Mouse (Mus musculus) heart, postnatal 25 days (tissue): ENCODE measurements around the gene Dnase1l2. TPM values are rescaled to one million over a fixed set of nuclear protein-coding genes. Genes with fewer than 3 reads are reported as not detected.
"Not testable (repeated sequence)": the region's sequence is repeated elsewhere in the genome, so short reads cannot be mapped to it uniquely, and the experiment has no call there.

Source experiments
- DNase-seq: peaks from one replicate; pipeline ENCODE4 v3.0.0; 2022; ENCODE audit warnings: low spot score
- intact Hi-C: fragments of 180-260 bp; cut with DNase I; formaldehyde crosslinking; loops from one replicate; pipeline ENCODE4 v1.15.1; 2025
- total RNA-seq, 2 experiments: library from RNA; stranded (reverse); gene quantifications; 2 replicates each; pipeline ENCODE4 v1.2.3; 2021

Dnase1l2 gene
- total RNA-seq, 2 experiments from 2014 or later = 0.78 to 1.2 TPM

DNA sequence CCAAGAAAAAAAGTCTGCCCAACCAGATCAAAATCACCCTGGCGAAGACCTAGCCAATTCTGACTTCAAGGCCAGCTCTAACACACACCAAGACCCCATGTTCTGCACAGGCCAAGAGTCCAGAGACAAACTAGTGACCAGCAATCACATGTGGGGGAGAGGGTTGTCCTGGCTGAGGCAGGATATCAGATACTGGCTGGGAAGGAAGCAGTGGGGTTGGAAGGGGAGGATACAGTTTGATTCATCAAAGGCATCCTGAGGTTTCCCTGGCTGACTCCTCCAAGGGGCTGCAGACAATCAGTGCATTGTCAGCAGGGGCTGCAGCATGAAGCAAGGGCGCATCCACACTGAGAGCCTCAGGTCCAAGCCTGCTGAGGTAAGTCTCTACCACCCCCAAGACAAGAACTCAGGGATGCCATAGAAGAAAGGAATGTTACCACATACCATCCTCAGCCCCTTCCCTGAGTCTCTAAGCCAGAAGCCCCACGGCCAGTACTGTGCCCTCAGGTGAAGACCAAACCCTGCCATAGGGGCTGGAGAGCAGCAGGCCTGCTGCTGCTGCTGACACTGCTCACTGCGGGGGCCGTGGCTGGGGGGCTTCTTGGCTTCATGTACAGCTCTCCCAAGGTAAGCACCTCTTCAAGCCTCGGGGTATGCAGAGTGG is 30.8 kb upstream of the Dnase1l2 start, which contains the start of gene Bricd5:
Gene Bricd5 (plus strand): TSS at position 273 of the 664 bp plus-strand sequence.
- intact Hi-C loops = no loop called here
- no peak for DNase-seq

DNA sequence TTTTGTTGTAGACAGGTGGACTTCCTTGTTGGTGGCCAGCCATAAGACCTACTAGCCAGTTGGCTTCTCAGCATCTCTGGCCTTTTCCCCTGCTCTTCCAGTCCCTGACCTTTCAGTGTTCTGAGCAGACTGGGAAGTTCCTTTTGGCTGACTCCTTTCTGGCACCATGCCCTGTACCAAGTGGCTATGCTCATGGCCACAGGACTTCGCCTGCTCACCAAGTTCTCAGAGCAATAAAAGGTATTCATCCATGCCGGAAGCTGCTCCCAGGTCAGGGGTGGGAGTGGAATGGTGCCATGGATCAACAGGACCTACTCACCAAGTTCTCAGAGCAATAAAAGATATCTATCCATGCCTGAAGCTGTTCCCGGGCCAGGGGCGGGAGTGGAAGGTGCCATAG is 29.6 kb upstream of the Dnase1l2 start:
- intact Hi-C loops = no loop called here
- DNase-seq = no peak

DNA sequence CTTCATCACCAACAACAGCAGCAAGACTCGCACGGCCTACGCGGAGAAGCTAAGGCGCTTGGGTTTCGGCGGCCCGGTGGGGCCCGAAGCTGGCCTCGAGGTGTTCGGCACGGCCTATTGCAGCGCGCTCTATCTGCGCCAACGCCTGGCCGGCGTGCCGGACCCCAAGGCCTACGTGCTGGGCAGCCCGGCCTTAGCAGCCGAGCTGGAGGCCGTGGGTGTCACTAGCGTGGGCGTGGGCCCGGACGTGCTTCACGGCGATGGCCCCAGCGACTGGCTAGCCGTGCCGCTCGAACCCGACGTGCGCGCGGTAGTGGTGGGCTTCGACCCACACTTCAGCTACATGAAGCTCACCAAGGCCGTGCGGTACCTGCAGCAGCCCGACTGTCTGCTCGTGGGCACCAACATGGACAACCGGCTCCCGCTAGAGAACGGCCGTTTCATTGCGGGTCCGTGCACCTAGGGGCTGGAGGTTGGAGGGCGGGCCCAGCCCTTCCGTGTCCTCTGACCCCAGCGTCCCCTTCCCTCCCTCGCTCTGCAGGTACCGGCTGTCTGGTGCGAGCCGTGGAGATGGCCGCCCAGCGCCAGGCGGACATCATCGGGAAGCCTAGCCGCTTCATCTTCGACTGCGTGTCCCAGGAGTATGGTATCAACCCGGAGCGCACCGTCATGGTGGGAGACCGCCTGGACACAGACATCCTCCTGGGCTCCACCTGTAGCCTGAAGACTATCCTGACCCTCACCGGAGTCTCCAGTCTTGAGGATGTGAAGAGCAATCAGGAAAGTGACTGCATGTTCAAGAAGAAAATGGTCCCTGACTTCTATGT is 28.0 kb upstream of the Dnase1l2 start:
- no peak for DNase-seq
- intact Hi-C loops = no loop called here

DNA sequence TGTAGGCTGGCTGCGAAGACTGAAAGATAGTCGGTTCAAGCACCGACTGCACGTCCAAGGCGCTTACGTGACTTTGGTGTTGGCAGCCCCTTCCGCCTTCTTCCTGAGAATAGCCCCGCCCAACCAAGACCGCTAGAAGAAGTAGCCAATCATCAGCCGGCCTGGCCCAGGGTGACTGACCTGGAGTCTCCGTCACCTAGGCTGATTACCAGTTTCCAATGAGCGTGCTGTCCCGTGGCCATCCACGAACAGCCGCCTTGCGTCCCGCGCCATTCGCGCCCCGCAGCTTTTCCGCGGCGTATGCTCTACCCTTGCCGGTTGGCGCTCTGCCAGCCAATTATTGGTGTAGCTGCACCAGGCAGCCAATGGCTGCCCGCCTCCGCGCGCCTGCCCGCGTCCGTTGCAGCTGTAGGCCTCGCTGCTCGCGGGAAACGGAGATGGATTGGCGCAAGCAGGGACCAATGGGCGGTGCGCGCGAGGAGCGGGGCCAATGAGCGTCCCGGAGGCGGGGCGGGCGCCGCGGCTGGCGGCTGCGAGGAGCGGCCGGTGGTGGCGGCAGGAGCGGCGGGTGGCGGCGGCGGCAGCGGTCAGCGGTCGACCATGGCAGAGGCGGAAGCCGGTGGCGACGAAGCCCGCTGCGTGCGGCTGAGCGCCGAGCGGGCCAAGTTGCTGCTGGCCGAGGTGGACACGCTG is 27.2 kb upstream of the Dnase1l2 start, which contains the start of the genes E4f1 and Pgp:
Gene E4f1 (minus strand): TSS at position 404 of the 693 bp plus-strand sequence.
Gene Pgp (plus strand): TSS at position 483 of the 693 bp plus-strand sequence.
- intact Hi-C loops = no loop called here
- peak; percentile 98 for DNase-seq

DNA sequence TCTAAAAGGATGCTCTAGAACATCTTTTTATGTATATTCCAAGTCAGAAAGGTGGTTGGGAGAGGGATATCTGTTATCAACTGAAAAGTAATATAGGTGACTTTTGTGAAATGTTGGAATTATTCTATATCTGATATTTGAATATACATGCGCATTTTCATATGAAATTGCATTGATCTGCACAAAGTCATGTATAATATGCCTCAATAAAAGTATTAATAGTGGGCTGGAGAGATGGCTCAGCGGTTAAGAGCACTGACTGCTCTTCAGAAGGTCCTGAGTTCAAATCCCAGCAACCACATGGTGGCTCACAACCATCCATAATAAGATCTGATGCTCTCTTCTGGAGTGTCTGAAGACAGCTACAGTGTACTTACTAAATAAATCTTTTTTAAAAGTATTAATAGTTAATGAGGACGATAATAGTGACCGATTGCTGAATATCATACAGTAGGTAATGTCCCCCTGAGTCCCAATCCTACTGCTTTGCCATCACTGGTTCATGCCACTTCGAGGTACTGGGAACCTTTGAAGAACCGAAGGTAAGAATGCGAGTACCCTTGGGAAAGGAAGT is 26.5 kb upstream of the Dnase1l2 start:
- intact Hi-C loops = no loop called here
- no peak for DNase-seq

DNA sequence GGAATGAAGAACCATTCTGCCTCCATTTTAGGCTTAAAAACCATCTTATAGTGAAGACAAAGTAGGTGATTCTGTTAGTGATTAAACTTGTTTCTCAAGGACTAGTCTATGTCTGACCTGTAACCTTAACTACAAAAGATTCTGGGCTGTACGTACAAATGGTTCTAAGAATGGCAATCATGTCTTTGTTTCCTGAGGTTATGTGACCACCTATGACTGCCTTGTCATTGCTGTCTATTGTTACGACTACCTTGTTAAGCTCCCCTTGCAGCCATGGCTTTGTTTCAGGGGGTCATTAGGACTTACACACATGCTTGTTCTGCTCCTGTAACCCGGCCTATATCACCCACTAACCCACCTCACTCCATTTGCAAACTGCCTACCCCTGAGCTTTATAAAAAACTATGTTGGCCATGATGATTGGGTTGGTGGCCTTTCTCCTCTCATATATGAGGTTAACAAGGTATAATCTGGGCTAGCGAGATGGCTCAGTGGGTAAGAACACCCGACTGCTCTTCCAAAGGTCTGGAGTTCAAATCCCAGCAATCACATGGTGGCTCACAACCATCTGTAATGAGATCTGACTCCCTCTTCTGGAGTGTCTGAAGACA is 25.8 kb upstream of the Dnase1l2 start:
- intact Hi-C loops = no loop called here
- no peak for DNase-seq

DNA sequence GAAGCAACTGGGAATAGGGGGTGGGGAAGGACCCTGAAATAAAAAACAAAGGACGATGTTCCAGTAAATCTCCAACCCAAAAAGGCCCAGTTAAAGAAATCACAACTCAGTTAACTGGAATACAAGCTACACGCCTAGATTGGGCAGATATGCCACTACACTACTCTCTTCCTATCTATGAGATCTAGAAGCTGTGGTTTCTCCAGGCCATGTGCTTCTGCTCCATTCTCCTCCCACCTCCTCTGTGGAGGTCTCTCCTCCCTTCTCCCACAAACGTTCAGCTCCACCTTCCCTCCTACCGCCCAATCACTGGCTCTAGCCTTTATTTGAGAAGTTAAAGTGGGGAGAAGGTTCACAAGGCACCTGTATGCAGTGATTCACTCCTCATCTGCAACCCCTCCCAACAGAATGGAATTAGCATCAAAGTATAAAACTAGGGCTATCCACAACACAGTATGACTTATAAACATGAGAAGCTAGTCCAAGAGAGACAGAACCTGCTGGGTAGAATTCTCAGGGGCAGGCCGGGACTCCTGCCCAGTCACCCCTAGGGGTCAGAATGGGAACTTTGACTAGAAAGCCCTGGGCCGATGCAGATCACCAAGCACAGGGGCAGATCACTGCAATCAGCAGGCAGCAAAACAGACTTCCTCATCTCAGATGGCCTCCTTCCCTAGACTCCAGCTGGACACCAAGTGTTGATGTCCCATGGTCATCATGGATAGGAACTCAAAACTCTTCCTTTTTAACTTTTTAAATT is 20.6 kb upstream of the Dnase1l2 start:
- intact Hi-C loops = no loop called here
- DNase-seq = no peak

DNA sequence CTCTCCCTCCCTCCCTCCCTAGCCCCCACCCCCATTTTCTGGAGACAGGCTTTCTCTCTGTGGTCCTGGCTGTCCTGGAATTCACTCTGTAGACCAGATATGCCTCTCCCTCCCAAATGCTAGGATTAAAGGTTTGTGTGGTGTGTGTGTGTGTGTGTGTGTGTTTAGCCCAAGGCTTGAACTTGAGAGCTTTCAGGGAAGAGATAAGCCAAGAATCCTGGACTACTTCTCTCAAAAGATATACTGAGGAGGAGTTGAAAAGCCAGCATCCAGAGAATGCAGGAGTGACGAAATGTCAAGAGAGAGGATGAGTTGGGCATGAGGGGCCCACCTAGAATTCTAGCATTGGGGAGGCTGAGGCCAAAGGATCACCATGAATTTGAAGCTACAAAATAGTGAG is 20.0 kb upstream of the Dnase1l2 start:
- intact Hi-C loops = no loop called here

DNA sequence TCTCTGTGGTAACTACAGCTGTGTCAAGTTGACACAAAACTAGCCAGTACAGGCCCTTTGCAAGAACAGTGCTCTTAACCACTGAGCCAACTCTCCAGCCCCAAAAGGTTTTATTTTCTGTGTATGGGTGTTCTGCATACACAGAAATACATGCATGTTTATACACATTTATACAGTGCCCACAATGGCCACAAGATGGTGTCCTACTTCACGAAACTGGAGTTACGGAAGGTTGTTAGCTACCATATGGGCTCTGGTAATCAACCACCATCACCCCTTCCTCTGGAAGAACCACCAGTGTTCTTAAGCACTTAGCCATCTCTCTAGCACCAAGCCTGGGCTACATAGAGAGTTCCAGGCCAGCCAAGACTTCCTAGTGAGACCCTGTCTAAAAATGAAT is 18.7 kb upstream of the Dnase1l2 start:
- DNase-seq = no peak
- intact Hi-C loops = no loop called here

More for the DNA sequence above, 20.0 kb upstream of the Dnase1l2 start:
- no peak for DNase-seq

DNA sequence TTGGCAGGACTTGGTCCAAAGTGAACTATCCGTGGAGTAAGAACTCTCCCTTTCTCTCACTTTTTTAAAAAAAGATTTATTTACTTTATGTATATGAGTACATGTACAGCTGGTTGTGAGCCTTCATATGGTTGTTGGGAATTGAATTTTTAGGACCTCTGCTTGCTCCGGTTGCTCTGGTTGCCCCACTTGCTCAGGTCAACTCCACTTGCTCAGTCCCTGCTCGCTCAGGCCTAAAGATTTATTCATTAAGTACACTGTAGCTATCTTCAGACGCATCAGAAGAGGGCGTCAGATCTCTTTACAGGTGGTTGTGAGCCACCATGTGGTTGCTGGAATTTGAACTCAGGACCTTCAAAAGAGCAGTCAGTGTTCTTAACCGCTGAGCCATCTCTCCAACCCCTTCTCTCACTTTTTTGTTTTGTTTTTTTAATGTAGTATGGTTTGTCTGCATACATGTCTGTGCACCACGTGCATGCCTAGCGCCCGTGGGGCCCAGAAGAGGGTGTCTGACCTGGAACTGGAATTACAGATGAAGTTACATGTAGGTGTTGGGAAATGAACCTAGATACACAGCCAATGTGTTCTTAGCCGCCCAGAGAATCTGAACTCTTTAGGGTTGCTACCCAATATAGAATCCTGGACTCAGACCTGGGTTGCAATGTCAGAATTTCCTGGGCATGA is 12.8 kb upstream of the Dnase1l2 start:
- DNase-seq, intact Hi-C loops: not testable (repeated sequence)

DNA sequence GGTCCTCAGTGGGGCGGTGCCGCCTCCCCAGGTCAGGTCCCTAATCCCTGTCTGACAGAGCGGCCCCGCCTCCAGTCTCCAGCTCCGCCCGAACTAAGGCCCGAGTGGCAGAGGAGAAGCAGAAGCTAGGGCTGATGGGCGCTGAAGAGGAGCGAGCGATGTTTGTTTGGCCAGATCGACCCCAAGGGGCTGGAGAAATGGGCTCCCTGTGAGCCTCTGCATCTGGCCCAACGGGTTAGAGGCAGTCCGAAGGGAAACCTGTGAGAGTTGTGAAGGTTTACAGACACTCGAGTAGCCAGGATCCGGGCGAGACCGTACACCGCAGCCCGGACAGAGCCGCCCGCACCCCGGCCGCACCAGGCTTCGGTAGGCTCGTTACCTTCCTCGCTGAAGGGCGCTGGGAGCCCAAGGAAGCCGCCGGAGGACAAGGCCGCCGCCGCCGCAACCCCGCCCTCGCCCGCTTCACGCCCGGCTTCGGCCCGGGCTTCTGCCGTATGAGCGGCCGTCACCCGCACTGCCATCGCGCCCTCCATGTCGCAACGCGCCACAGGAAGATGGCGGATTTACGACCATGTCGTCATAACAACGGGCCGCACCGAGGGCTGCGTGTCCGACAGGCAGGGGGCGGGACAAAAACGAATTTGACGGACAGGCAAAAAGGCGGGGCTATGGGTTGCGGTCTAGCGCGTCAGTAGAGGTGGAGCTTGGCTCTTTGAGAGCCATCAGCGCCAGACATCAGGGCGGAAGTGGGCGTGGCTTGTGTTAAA is 12.0 kb upstream of the Dnase1l2 start:
- intact Hi-C loops = loop anchor here (5.0 kb wide), 1 partner anchor 38 kb away; no protein-coding TSS in a partner anchor
- DNase-seq = peak; percentile 99

DNA sequence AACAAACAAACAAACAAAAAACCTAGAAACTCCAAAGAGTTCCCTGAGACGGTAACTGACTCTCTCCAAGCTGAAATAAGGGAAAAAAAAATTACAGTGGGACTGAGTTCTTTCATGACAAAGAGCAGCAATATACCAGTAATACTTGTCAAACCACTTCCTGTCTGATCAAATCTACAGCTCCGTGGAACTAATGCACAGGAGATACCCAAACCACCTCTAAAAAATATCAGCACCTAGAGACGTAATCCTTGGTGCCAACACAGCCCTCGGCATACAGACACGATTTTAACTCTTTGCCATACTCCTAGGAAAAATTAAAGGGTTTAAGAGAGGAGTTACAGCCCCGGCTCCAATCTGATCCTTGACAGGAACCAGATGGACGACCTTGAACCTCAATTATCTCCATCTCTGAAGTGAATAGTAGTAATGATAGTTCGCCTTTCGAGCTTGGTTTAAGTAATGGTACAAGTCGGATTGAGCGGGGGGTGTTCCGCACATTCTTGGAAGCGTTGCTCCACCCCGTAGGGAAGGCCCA is 11.4 kb upstream of the Dnase1l2 start:
- no peak for DNase-seq
- intact Hi-C loops = loop anchor here (5.0 kb wide), 1 partner anchor 37 kb away; no protein-coding TSS in a partner anchor

DNA sequence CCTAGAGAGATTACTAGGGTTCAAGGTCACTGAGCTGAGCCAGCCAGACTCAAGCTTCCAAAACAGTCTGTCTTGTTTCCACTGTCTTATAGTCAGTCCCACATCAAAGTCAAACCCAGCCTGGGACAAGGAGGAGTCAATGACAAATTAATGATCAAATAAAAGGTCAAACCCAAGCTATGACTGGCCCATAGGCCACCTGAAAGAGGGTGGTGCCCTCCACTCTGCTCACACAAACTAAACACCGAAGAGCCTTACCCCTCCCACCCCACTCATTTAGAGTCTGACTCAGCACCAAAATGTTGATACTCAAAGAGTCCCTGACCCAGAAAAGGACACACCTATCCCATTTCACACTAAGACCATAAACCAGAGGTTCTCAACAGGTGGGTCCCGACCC is 10.5 kb upstream of the Dnase1l2 start:
- intact Hi-C loops = loop anchor here (5.0 kb wide), 1 partner anchor 36 kb away; no protein-coding TSS in a partner anchor
- DNase-seq = no peak

DNA sequence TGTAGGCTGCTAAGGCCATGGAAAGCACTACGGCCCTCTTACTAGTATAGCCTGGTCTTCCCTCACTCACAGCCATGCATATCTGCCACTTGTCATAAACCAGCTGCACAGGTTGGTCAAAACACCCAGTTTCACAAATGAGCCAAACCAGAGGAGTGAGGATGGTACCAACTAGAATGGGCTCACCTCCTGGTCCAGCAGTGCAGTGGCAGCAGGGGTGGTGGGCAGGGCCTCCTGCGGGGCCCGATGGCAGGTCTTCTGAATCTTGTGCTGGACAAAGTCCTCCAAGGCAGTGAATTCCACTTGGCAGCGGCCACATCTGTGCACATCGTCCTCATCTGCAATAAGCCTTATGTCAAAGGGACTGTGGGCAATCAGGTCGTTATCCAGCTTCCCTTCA is 8.3 kb upstream of the Dnase1l2 start:
- intact Hi-C loops = loop anchor here (5.0 kb wide), 1 partner anchor 34 kb away; no protein-coding TSS in a partner anchor
- no peak for DNase-seq

DNA sequence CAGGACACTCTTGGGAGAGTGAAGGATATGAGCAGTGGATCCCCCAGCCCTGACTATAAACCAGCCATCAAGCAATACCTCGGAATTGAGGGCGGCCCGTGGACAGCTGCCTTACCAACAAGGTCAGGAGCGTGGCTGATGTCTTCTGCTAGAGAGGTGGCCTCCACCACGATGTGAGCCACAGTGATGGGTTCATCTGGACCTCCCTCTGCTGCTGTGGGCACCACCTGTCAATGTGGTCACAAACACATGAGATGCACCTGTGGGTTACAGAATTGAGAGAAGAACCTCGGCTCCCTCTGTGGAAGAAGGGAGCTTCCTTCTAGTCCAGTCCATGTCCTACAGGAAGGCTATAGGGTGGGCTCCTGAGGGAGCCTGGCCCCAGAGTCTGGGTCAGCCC is 6.6 kb upstream of the Dnase1l2 start:
- DNase-seq = no peak
- intact Hi-C loops = no loop called here

DNA sequence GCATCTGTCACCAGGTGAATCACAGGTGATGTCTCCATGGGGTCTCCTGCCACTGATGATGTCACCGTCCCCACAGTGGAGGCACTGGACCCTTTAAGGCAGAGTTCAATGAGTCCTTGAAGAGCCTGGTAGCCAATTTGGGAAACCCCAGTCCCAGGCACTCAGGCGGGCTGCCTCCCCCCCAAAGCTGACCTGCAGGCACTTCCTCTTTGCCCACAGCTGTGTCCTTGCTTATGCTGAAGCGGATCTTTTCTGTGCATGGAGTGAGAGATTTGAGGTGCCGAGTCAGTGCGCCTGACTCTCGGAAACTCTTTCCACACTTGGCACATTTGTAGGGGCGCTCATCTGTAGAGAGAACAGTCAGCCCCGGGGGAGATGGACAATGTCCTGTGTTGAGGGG is 3.7 kb upstream of the Dnase1l2 start:
- no peak for DNase-seq
- intact Hi-C loops = no loop called here

DNA sequence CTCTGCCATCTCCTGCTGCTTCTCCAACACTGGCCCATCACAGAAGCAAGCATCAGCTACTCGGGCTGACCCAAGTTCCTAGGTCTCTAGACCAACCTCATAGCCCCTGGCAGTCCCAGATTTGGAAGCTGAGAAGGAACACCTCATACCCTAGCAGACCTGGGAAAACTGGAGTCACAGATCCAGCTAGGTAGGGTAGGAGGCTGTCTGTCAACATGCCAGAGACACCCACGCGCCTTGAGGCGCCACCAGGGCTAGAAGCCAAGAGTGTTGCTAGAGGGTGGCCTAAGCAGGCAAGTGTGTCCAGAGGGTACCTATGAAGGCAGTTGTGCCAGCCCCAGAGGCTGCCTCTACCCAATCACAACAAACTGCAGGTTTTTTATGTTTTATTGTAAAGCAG is 504 bp upstream of the Dnase1l2 start:
- no peak for DNase-seq
- intact Hi-C loops = no loop called here
